Mouse (Mus musculus): Measurements from ENCODE around the gene Cog5. TPM values are rescaled to one million over a fixed set of nuclear protein-coding genes. Genes with fewer than 3 reads are reported as not detected.

The Cog5 gene
- polyA plus RNA-seq (2017; shearing (Covaris generic)) = 39.5 TPM

DNA sequence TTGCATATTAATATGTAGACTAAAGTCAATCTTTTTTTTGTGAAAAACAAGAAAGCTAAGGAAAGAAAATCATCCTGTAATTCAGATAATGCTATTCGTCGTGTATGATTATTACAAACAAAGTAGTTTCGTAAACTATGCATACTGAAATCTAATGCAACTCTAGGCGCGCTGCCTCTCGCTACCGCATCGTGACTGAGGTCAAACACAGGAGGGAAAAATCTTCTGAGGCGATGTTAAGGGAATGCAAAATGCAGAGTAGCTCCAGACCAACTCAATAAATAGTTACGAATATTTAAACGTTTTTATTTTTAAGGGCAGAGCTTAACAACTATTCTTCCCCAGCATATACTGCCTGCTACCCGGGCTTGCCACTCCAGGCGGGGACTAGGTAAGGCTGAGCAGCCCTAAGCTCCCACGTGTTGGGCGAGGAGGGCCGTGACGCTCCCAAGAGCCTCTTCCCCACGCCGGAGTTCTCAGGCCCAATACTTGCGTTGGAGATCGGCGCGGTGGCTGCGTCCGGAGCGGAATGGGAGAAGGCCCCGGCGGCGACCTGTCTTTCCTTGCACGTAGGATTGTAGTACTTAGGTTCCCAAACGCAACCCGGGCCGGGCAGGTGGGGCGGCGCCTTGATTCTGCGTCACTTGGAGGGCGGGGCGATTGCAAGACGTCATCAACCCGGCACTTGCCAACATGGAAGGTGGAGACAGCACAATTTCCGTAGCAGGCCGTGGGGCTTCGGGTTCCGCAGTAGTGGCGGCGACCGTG, at the start of gene Cog5, which contains the start of gene Dus4l:
TSS of gene Cog5 (plus strand) at position 673 of the 768 bp plus-strand sequence.
TSS of gene Dus4l (minus strand) at position 630 of the 768 bp plus-strand sequence.

GRCm38 (mm10) chr12:31634343-31635239, 20.1 kb upstream of the Cog5 start, which contains the start of gene Bcap29:
Bcap29 (minus strand) TSS chr12:31634658.

DNA sequence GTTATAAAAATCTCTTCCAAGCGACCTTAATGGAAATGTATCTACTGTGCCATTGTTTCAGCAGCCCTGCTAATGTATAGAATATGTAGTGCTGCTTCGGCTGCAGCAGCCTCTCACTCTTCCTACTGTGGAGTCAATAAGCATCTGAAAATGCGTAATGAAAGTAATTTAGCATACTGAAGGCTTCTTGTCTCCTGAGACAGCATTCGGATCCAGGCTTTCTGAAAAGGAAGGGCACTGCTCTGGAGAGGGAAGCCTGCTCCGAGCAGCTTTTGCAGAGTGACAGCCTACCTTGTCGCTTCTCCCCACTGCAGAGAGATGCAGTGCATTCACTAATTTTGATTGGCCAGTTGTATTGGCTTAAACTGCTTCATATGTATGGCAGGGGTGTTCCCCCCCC, 58.9 kb downstream of the Cog5 start, which contains the start of gene Gpr22:
TSS of gene Gpr22 (minus strand) at position 348 of the 400 bp plus-strand sequence.

DNA sequence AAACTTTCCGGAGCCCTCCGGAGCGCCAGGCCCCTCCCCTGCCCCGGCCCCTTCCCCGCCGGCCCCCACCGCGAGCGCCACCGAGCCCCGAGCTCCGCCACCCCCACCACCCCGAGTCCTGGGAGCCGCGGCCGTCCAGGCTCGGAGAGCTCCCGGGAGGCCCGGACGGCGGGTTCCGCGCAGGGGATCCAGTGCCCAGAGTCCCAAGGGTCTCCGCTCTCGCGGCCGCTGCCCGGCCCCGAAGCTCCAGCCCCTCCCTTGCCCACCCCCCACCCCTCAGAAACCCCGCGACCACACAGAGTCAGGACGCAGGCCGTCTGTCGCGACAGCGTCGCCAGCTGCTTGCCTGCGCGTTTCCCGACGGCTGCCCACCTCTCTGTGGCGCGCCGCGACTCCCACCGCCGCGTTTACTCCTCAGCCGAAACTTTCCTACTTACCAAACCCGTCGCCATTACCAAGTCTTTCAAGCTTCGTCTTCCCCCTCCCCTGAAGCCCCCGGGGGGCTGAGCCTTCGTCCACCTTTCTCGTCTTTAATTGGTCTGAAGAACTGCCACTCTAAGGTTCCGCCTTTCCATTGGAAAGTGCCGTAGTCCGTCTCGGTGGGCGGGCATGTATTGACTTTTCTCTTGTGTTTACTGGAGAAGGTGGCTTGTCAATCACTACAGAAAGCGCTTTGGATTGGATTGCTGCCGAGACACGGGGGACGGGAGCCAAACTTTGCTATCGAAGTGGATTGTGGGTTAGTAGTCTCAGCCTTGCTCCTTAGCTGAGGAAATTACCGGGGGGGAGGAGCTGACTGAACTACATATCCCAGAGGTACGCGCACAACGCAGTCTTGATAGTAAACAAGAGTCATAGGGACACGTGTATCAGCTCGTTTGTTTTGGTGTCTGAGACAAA, 295.3 kb downstream of the Cog5 start, which contains the start of gene Hbp1:
TSS of gene Hbp1 (minus strand) at position 777 of the 900 bp plus-strand sequence.

Other genes starting within 250 kb of the Cog5 start
- gene Cbll1, start 155.3 kb upstream of the Cog5 start, polyA plus RNA-seq (2017; shearing (Covaris generic)) = 44.4 TPM
- not detected for gene Slc26a4, start 94.9 kb upstream of the Cog5 start, polyA plus RNA-seq (2017; shearing (Covaris generic))
- gene Bcap29, start 20.2 kb upstream of the Cog5 start, polyA plus RNA-seq (2017; shearing (Covaris generic)) = 36.0 TPM
- 8.0 TPM for gene Dus4l, start within 50 bp of the Cog5 start, polyA plus RNA-seq (2017; shearing (Covaris generic))
- 0.52 TPM for gene Gpr22, start 59.1 kb downstream of the Cog5 start, polyA plus RNA-seq (2017; shearing (Covaris generic))